8 mouse cellular contexts compared by ENCODE assay signal in the genomic region with DNA sequence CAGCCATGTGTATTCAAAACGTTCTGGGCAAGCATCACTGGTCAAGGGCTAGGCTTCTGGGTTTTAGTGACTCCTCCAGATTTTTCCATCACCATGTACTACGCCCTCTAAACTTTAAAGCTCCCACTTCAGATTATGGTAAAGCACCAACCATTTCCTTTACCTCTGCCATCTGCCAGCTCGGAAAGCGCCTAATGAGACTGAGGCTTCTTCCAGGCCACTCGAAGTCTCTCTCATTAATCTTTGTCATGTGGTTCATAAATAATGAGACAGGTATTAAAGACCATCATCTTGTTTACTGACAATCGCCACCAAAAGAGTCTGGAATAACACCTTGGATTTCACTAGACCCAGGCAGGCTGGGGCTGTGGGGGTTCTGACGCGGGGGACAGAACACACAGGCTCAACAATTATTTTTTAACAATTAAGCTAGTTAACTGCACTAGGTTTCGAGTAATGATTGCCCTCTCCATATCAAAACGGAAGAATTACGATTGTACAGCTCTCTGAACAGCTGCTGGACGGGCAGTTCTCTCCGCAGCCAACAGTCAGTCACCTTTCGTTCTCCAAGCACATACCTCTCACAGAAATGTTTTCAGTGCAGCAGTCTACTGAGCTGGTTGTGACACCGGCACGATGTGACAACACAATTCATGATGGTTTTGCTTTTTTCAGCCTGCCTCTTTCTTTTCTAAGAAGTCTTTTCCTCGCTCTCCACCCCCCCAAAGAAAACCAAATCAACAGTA.
DNase-seq lines count a peak whose midpoint lies in the region; ATAC-seq and TF ChIP-seq lines count a peak whose summit lies in the region.

No protein-coding gene starts in this region.

- no peaks in the 10 kb centered on the region for H3K4me1 ChIP-seq in brown adipose tissue, adult 24 weeks (ENCODE audit: control insufficient read depth, insufficient read depth, insufficient read length, low read length)
- H3K4me1 ChIP-seq in heart, embryonic 14.5 days (ENCODE audit: control insufficient read depth in 2 of 2, insufficient read depth in 2 of 2, low read length in 2 of 2), result peaks cover 4 to 20% of the 10 kb centered on the region in 2 experiments; a peak in 3 of 4 replicates
- H3K4me1 ChIP-seq in limb, embryonic 14.5 days (ENCODE audit: control insufficient read depth, insufficient read depth, low read length), result peaks cover 12% of the 10 kb centered on the region; the same call in 1 of the 2 replicates
- H3K4me1 ChIP-seq in neural tube, embryonic 12.5 days, result peaks cover 11% of the 10 kb centered on the region

- no peaks in the 10 kb centered on the region for H3K9me3 ChIP-seq in heart, embryonic 14.5 days (ENCODE audit: control insufficient read depth, low read length)
- H3K9me3 ChIP-seq in limb, embryonic 14.5 days (ENCODE audit: control insufficient read depth, low read length), result no peaks in the 10 kb centered on the region
- H3K9me3 ChIP-seq in neural tube, embryonic 12.5 days, result no peaks in the 10 kb centered on the region

- WGBS in heart, embryonic 14.5 days, result 46% methylated on average over 17 of the region's 17 CpGs
- WGBS in limb, embryonic 14.5 days, result 38% methylated on average over 17 of the region's 17 CpGs
- WGBS in neural tube, embryonic 12.5 days, result 47% methylated on average over 17 of the region's 17 CpGs

- peak; percentile 29 for DNase-seq in kidney, adult 18-20 months
- no peak for DNase-seq in kidney, adult 9 months
- DNase-seq in limb, embryonic 14.5 days (ENCODE audit: low spot score), result peak; percentile 6
- DNase-seq in layer of hippocampus, postnatal 14 days (ENCODE audit: low spot score in 2 of 2), result no peak
- no peak for DNase-seq in urinary bladder, postnatal 25 days (ENCODE audit: low spot score)

- no peak for TF ChIP-seq POLR2A in limb, embryonic 14.5 days (IDR thresholded peaks at IDR 0.05; ENCODE audit: borderline replicate concordance, extremely low read depth, insufficient read depth, insufficient read length)

- H3K27me3 ChIP-seq in heart, embryonic 14.5 days (ENCODE audit: control insufficient read depth, insufficient read depth, low read length), result no peaks in the 10 kb centered on the region
- no peaks in the 10 kb centered on the region for H3K27me3 ChIP-seq in limb, embryonic 14.5 days (ENCODE audit: control insufficient read depth, insufficient read depth, low read length)
- no peaks in the 10 kb centered on the region for H3K27me3 ChIP-seq in neural tube, embryonic 12.5 days (replicated peaks)

- peak overlapping the region; percentile 68 for H3K9ac ChIP-seq in heart, embryonic 14.5 days (ENCODE audit: low read length)
- peak overlapping the region; percentile 48 for H3K9ac ChIP-seq in limb, embryonic 14.5 days (ENCODE audit: low read depth, low read length, severe bottlenecking)
- peak overlapping the region; percentile 41 for H3K9ac ChIP-seq in neural tube, embryonic 12.5 days

- H3K4me3 ChIP-seq in brown adipose tissue, adult 24 weeks (ENCODE audit: insufficient read depth, low read depth, low read length), result peak overlapping the region; percentile 53
- peak overlapping the region; percentile 49 to 55 for H3K4me3 ChIP-seq in heart, embryonic 14.5 days (ENCODE audit: control insufficient read depth in 1 of 2, insufficient read depth in 1 of 2, low read depth in 1 of 2, low read length in 2 of 2)
- peak overlapping the region; percentile 44 for H3K4me3 ChIP-seq in limb, embryonic 14.5 days (replicated peaks; ENCODE audit: low read length)
- peak overlapping the region; percentile 24 for H3K4me3 ChIP-seq in neural tube, embryonic 12.5 days

- no peak for ATAC-seq in heart, embryonic 14.5 days (ENCODE audit: insufficient number of reproducible peaks, insufficient read depth, low FRiP score, low read depth)
- ATAC-seq in limb, embryonic 14.5 days (ENCODE audit: low FRiP score, low read depth), result peak; percentile 39; the same call in 1 of the 2 replicates
- peak; percentile 52 for ATAC-seq in neural tube, embryonic 12.5 days (ENCODE audit: low FRiP score, low read depth)

- peak overlapping the region; percentile 73 for H3K4me2 ChIP-seq in heart, embryonic 14.5 days (ENCODE audit: low read length)
- H3K4me2 ChIP-seq in limb, embryonic 14.5 days (replicated peaks; ENCODE audit: low read depth, low read length, severe bottlenecking), result peak overlapping the region; percentile 65
- peak overlapping the region; percentile 50 for H3K4me2 ChIP-seq in neural tube, embryonic 12.5 days (replicated peaks)

- no peaks in the 10 kb centered on the region for H3K36me3 ChIP-seq in heart, embryonic 14.5 days (ENCODE audit: control insufficient read depth, insufficient read depth, low read length)
- H3K36me3 ChIP-seq in limb, embryonic 14.5 days (ENCODE audit: control insufficient read depth, insufficient read depth, low read length), result no peaks in the 10 kb centered on the region
- H3K36me3 ChIP-seq in neural tube, embryonic 12.5 days, result no peaks in the 10 kb centered on the region

- H3K27ac ChIP-seq in brown adipose tissue, adult 24 weeks (replicated peaks; ENCODE audit: low read depth, low read length), result peak overlapping the region; percentile 24; the same call in 1 of the 2 replicates
- peak overlapping the region; percentile 89 to 91 for H3K27ac ChIP-seq in heart, embryonic 14.5 days (replicated peaks in 1 of 2; ENCODE audit: control insufficient read depth in 1 of 2, insufficient read depth in 1 of 2, low read depth in 2 of 2, low read length in 2 of 2)
- H3K27ac ChIP-seq in limb, embryonic 14.5 days (replicated peaks; ENCODE audit: low read depth, low read length), result peak overlapping the region; percentile 80
- H3K27ac ChIP-seq in neural tube, embryonic 12.5 days, result no peak overlapping the region

Comparison
In these comparisons a context has a peak if more than half of its experiments do, and no peak if none do; other contexts are left out.
1. DNase-seq: peak in kidney, adult 18-20 months (single experiment) and limb, embryonic 14.5 days (single experiment); none in kidney, adult 9 months (single experiment), layer of hippocampus, postnatal 14 days (0 of 2) and urinary bladder, postnatal 25 days (single experiment).
2. Peak in every context shown above with its lines, with median percentiles within 50 percentile points of each other: H3K4me3 ChIP-seq, H3K4me2 ChIP-seq and H3K9ac ChIP-seq.